Mouse (Mus musculus) frontal cortex, adult 2 months (tissue): Measurements from ENCODE around the gene Gm10577. TPM values are rescaled to one million over a fixed set of nuclear protein-coding genes. Genes with fewer than 3 reads are reported as not detected.

Source experiments
- DNase-seq, 2 experiments: peaks; one replicate each; pipeline ENCODE4 v3.0.0; 2022; ENCODE audit warnings: low spot score in 1 of 2; ENCODE audit errors: extremely low spot score in 1 of 2
- polyA plus RNA-seq: library from polyadenylated mRNA; depleted of rRNA; stranded (reverse); fragments of >200 nt; gene quantifications from 2 replicates; pipeline ENCODE4 v1.2.3, GENCODE M21; 2012; rRNA removed

The Gm10577 gene
- not detected in 2 replicates for polyA plus RNA-seq

GRCm38 (mm10) chr4:101020596-101020995, at the start of gene Gm10577:
Gene Gm10577 (minus strand): TSS chr4:101020696.
- DNase-seq = no peak

- peak in 1 of 2 experiments; percentile 23 for DNase-seq
Observed at GRCm38 (mm10) chr4:101069154-101069971, 48.9 kb upstream of the Gm10577 start.

- peak in 1 of 2 experiments; percentile 50 for DNase-seq
Observed at GRCm38 (mm10) chr4:101068786-101069153, 48.3 kb upstream of the Gm10577 start, which contains the start of gene Raver2. Gene Raver2 (plus strand): TSS chr4:101068983.

GRCm38 (mm10) chr4:101066401-101066800, 45.9 kb upstream of the Gm10577 start:
- DNase-seq = no peak

GRCm38 (mm10) chr4:101062146-101062545, 41.6 kb upstream of the Gm10577 start:
- DNase-seq = no peak

- no peak for DNase-seq
Observed at GRCm38 (mm10) chr4:101046576-101046975, 26.1 kb upstream of the Gm10577 start.

- DNase-seq = no peak
Observed at GRCm38 (mm10) chr4:101044149-101044548, 23.7 kb upstream of the Gm10577 start.

- no peak for DNase-seq
Observed at GRCm38 (mm10) chr4:101043691-101044090, 23.2 kb upstream of the Gm10577 start.

- DNase-seq = peak; percentile 33 to 73
Observed at GRCm38 (mm10) chr4:101037156-101037555, 16.7 kb upstream of the Gm10577 start.

- no peak for DNase-seq
Observed at GRCm38 (mm10) chr4:101035131-101035530, 14.6 kb upstream of the Gm10577 start.

- DNase-seq = no peak
Observed at GRCm38 (mm10) chr4:101033047-101033446, 12.6 kb upstream of the Gm10577 start.

GRCm38 (mm10) chr4:101027852-101028411, 7.4 kb upstream of the Gm10577 start:
- DNase-seq = no peak

GRCm38 (mm10) chr4:101026995-101027394, 6.5 kb upstream of the Gm10577 start:
- DNase-seq = peak in 1 of 2 experiments; percentile 43

GRCm38 (mm10) chr4:101026566-101026965, 6.1 kb upstream of the Gm10577 start:
- peak in 1 of 2 experiments; percentile 32 for DNase-seq

- DNase-seq = no peak
Observed at GRCm38 (mm10) chr4:101017806-101018205, 2.7 kb downstream of the Gm10577 start.

GRCm38 (mm10) chr4:101009092-101009491, 11.4 kb downstream of the Gm10577 start:
- DNase-seq = no peak

- no peak for DNase-seq
Observed at GRCm38 (mm10) chr4:101008362-101008769, 12.1 kb downstream of the Gm10577 start.

GRCm38 (mm10) chr4:101002961-101003360, 17.5 kb downstream of the Gm10577 start:
- DNase-seq = no peak

- no peak for DNase-seq
Observed at GRCm38 (mm10) chr4:101001073-101001472, 19.4 kb downstream of the Gm10577 start.

- DNase-seq = no peak
Observed at GRCm38 (mm10) chr4:101000622-101001021, 19.9 kb downstream of the Gm10577 start.

GRCm38 (mm10) chr4:100998906-100999305, 21.6 kb downstream of the Gm10577 start:
- no peak for DNase-seq

GRCm38 (mm10) chr4:100998145-100998544, 22.4 kb downstream of the Gm10577 start:
- DNase-seq = peak; percentile 19 to 77
